Mouse (Mus musculus) CH12.LX (cell line): Measurements from ENCODE around the gene Apoa5. TPM values are rescaled to one million over a fixed set of nuclear protein-coding genes. Genes with fewer than 3 reads are reported as not detected.

ENCODE experiments used
- DNase-seq: peaks from one replicate; pipeline ENCODE4 v3.0.0-alpha.2; 2013; ENCODE audit errors: extremely low read depth
- H3K27ac ChIP-seq: 2 replicates; pipeline ENCODE4 v1.5.1; 2012; ENCODE audit warnings: low read depth, mild to moderate bottlenecking, control low read depth, moderate library complexity; ENCODE audit not compliant: insufficient read depth
- H3K27me3 ChIP-seq: replicated peaks from 2 replicates; pipeline ENCODE3; 2012; ENCODE audit warnings: inconsistent platforms
- H3K36me3 ChIP-seq, 2 experiments: replicated peaks in 1 of 2; 2 replicates each; pipeline versions ENCODE3 to v1.6.1; 2012; ENCODE audit warnings: inconsistent platforms in 1 of 2, low read length in 1 of 2, mild to moderate bottlenecking in 1 of 2, mixed read lengths in 1 of 2, moderate library complexity in 1 of 2; ENCODE audit not compliant: control insufficient read depth in 1 of 2, insufficient read depth in 1 of 2
- H3K4me1 ChIP-seq, 2 experiments: 2 replicates each; pipeline ENCODE4 v1.6.1; 2012; ENCODE audit warnings: inconsistent platforms in 1 of 2, moderate library complexity in 1 of 2; ENCODE audit not compliant: insufficient read depth in 2 of 2, control insufficient read depth in 1 of 2
- H3K4me2 ChIP-seq: 2 replicates; pipeline ENCODE4 v1.6.1; 2012; ENCODE audit warnings: low read depth, mild to moderate bottlenecking, control low read depth; ENCODE audit not compliant: poor library complexity, insufficient read depth, severe bottlenecking
- H3K4me3 ChIP-seq, 3 experiments: fragments of 150-350 bp in 1 of 3; sonication (generic) in 1 of 3; replicated peaks in 1 of 3; 2 replicates each; pipeline versions ENCODE3 to v1.5.1; 2011 to 2012; ENCODE audit warnings: low read depth in 2 of 3, low read length in 2 of 3, mild to moderate bottlenecking in 2 of 3, moderate library complexity in 2 of 3, control low read depth in 1 of 3, improper control_type of control experiment in 1 of 3, inconsistent platforms in 1 of 3, mixed read lengths in 1 of 3; ENCODE audit not compliant: poor library complexity in 1 of 3
- H3K79me2 ChIP-seq: replicated peaks from 2 replicates; pipeline ENCODE4 v1.6.1; 2012; ENCODE audit warnings: mild to moderate bottlenecking, moderate library complexity; ENCODE audit not compliant: control insufficient read depth, poor library complexity, insufficient read depth, severe bottlenecking; ENCODE audit errors: extremely low read depth
- H3K9ac ChIP-seq: 2 replicates; pipeline ENCODE4 v1.6.1; 2012; ENCODE audit warnings: low read depth, mild to moderate bottlenecking, control low read depth, moderate library complexity; ENCODE audit not compliant: insufficient read depth
- H3K9me3 ChIP-seq: replicated peaks from 2 replicates; pipeline ENCODE3; 2012; ENCODE audit warnings: low read length, inconsistent platforms, mixed read lengths
- BHLHE40 ChIP-seq: IDR thresholded peaks from 2 replicates; pipeline ENCODE4 v1.6.1; 2011; ENCODE audit warnings: mild to moderate bottlenecking, low read depth, low read length, improper control_type of control experiment
- E2F4 ChIP-seq: IDR thresholded peaks from 2 replicates; pipeline ENCODE4 v1.6.1; 2011; ENCODE audit warnings: low read depth, low read length, improper control_type of control experiment; ENCODE audit not compliant: insufficient replicate concordance
- EP300 ChIP-seq: IDR thresholded peaks from 2 replicates; pipeline ENCODE4 v1.6.1; 2011; ENCODE audit warnings: low read length, improper control_type of control experiment
- HCFC1 ChIP-seq: IDR thresholded peaks from 2 replicates; pipeline ENCODE4 v1.6.1; 2012; ENCODE audit warnings: low read depth, mild to moderate bottlenecking, inconsistent platforms, low read length, improper control_type of control experiment
- JUN ChIP-seq: IDR thresholded peaks from 2 replicates; pipeline ENCODE4 v1.6.1; 2011; ENCODE audit warnings: low read depth, mild to moderate bottlenecking, low read length, improper control_type of control experiment, moderate library complexity; ENCODE audit not compliant: insufficient read depth
- MAX ChIP-seq: IDR thresholded peaks from 2 replicates; pipeline ENCODE4 v1.6.1; 2011; ENCODE audit warnings: low read length, improper control_type of control experiment
- MEF2A ChIP-seq: IDR thresholded peaks from 2 replicates; pipeline ENCODE4 v1.6.1; 2014; ENCODE audit warnings: low read depth, mild to moderate bottlenecking, inconsistent platforms, low read length, improper control_type of control experiment, borderline replicate concordance
- MYC ChIP-seq: IDR thresholded peaks from 2 replicates; pipeline ENCODE4 v1.6.1; 2011; ENCODE audit warnings: low read depth, mild to moderate bottlenecking, improper control_type of control experiment, low read length
- NELFE ChIP-seq: IDR thresholded peaks from 2 replicates; pipeline ENCODE4 v1.6.1; 2011; ENCODE audit warnings: low read depth, low read length, improper control_type of control experiment
- NRF1 ChIP-seq: IDR thresholded peaks from 2 replicates; pipeline ENCODE4 v1.6.1; 2014; ENCODE audit warnings: low read depth, mild to moderate bottlenecking, inconsistent platforms, low read length, improper control_type of control experiment, moderate library complexity
- PAX5 ChIP-seq: IDR thresholded peaks from 2 replicates; pipeline ENCODE4 v1.6.1; 2012; ENCODE audit warnings: low read length, inconsistent platforms, mixed read lengths
- POLR2AphosphoS2 ChIP-seq: IDR thresholded peaks from 2 replicates; pipeline ENCODE4 v1.6.1; 2011; ENCODE audit warnings: low read depth, low read length, improper control_type of control experiment
- RAD21 ChIP-seq: IDR thresholded peaks from 2 replicates; pipeline ENCODE4 v1.6.1; 2011; ENCODE audit warnings: low read depth, mild to moderate bottlenecking, low read length, improper control_type of control experiment, moderate library complexity
- RCOR1 ChIP-seq: conservative IDR thresholded peaks from 2 replicates; pipeline ENCODE4 v1.6.1; 2012; ENCODE audit warnings: low read depth, mild to moderate bottlenecking, inconsistent platforms, low read length, improper control_type of control experiment
- SIN3A ChIP-seq: IDR thresholded peaks from 2 replicates; pipeline ENCODE4 v1.6.1; 2012; ENCODE audit warnings: low read length, improper control_type of control experiment, inconsistent platforms
- SMC3 ChIP-seq: IDR thresholded peaks from 2 replicates; pipeline ENCODE4 v1.6.1; 2011; ENCODE audit warnings: low read depth, low read length, improper control_type of control experiment
- USF2 ChIP-seq: conservative IDR thresholded peaks from 2 replicates; pipeline ENCODE4 v1.6.1; 2011; ENCODE audit warnings: low read depth, low read length, improper control_type of control experiment
- ZNF384 ChIP-seq: IDR thresholded peaks from 2 replicates; pipeline ENCODE4 v1.6.1; 2012; ENCODE audit warnings: low read depth, low read length, improper control_type of control experiment, inconsistent platforms
- dilution Hi-C: fragments of 300-500 bp; cut with MboI; formaldehyde crosslinking; loops from 2 replicates; pipeline ENCODE4 v1.14.3; 2020; ENCODE audit warnings: low sequenced_read_pairs; ENCODE audit not compliant: extremely low pct_unique_long_range_greater_than_20kb, extremely low pct_ligation_motif_present
- in situ Hi-C: fragments of 300-500 bp; cut with MboI; formaldehyde crosslinking; loops from 3 replicates; pipeline ENCODE4 v1.14.3; 2019; ENCODE audit warnings: low sequenced_read_pairs, low pct_ligation_motif_present, low pct_unique_long_range_greater_than_20kb, mixed read lengths
- polyA plus RNA-seq: library from polyadenylated mRNA; unstranded; fragments of >175 nt; gene quantifications from 2 replicates; pipeline ENCODE4 v1.2.1, GENCODE M21; 2012; ENCODE audit warnings: low read depth; ENCODE audit not compliant: insufficient read length
- total RNA-seq, 2 experiments: library from RNA; depleted of rRNA; stranded (reverse); fragments of 300-350 nt in 1 of 2; fragments of >200 nt in 1 of 2; gene quantifications; 2 replicates each; pipeline ENCODE4 v1.2.3; 2012 to 2014

The Apoa5 gene
- total and polyA plus RNA-seq, 3 experiments = 0.08 TPM; not detected in 2

- peaks cover 3 to 12% of the 10 kb centered on the region in 2 experiments for H3K4me1 ChIP-seq
- no peaks in the 10 kb centered on the region for H3K9me3 ChIP-seq
- H3K27me3 ChIP-seq = peaks cover 2% of the 10 kb centered on the region
- DNase-seq = no peak
- TF ChIP-seq MAX = no peak
- no peak for TF ChIP-seq SIN3A
- no peak for TF ChIP-seq MYC
- TF ChIP-seq MEF2A = no peak
- TF ChIP-seq JUN = no peak
- no peak for TF ChIP-seq ZNF384
- TF ChIP-seq NRF1 = no peak
- no peak for TF ChIP-seq HCFC1
- TF ChIP-seq EP300 = no peak
- TF ChIP-seq E2F4 = no peak
- no peak for TF ChIP-seq USF2
- no peak for TF ChIP-seq NELFE
- TF ChIP-seq RCOR1 = no peak
- TF ChIP-seq RAD21 = no peak
- no peak overlapping the region for H3K27ac ChIP-seq
- in situ Hi-C loops = no loop called here
- no peaks in the 10 kb centered on the region for H3K36me3 ChIP-seq
- H3K9ac ChIP-seq = no peak overlapping the region
- H3K4me2 ChIP-seq = no peak overlapping the region
- dilution Hi-C loops = no loop called here
- no peak overlapping the region for H3K4me3 ChIP-seq
- H3K79me2 ChIP-seq = no peaks in the 10 kb centered on the region
Measured at GRCm38 (mm10) chr9:46256177-46256576, 12.3 kb upstream of the Apoa5 start.

- Histone ChIP-seq H3K4me2 (no peak overlapping the region), H3K27ac (no peak overlapping the region), H3K36me3 (no peaks in the 10 kb centered on the region), H3K9ac (no peak overlapping the region), H3K9me3 (no peaks in the 10 kb centered on the region), H3K27me3 (no peaks in the 10 kb centered on the region), H3K79me2 (no peaks in the 10 kb centered on the region), H3K4me1 (peaks cover 3 to 12% of the 10 kb centered on the region in 2 experiments), H3K4me3 (peak overlapping the region in 2 of 3 experiments; percentile 21 to 38)
- dilution Hi-C loops = no loop called here
- in situ Hi-C loops = no loop called here
- DNase-seq = no peak
- TF ChIP-seq POLR2AphosphoS2 = no peak
- no peak for TF ChIP-seq SMC3
- TF ChIP-seq USF2 = no peak
- no peak for TF ChIP-seq PAX5
- no peak for TF ChIP-seq E2F4
- no peak for TF ChIP-seq BHLHE40
Measured at GRCm38 (mm10) chr9:46256658-46257385, 11.6 kb upstream of the Apoa5 start.
